Mouse (Mus musculus) lung, embryonic 14.5 days (tissue): ENCODE data around the gene Gm4565. TPM values are rescaled to one million over a fixed set of nuclear protein-coding genes. Genes with fewer than 3 reads are reported as not detected.
"Not testable (repeated sequence)": the region's sequence is repeated elsewhere in the genome, so short reads cannot be mapped to it uniquely, and the experiment has no call there.

Experiments
- ATAC-seq: fragments of 200-750 bp; cut with Nextera tagmentation; 2 replicates; pipeline ENCODE4 v1.8.0; 2017; ENCODE audit warnings: mild to moderate bottlenecking, moderate TSS enrichment, moderate library complexity; ENCODE audit not compliant: insufficient read depth
- DNase-seq: peaks from one replicate; pipeline ENCODE4 v3.0.0-alpha.2; 2015
- H3K27ac ChIP-seq: fragments of 300-500 bp; sonication (generic); 2 replicates; pipeline ENCODE4 v1.5.1; 2014; ENCODE audit warnings: low read depth, mild to moderate bottlenecking, moderate library complexity
- H3K27me3 ChIP-seq: fragments of 300-500 bp; sonication (generic); 2 replicates; pipeline ENCODE4 v1.6.1; 2014; ENCODE audit warnings: low read length, control low read depth; ENCODE audit not compliant: insufficient read depth
- H3K36me3 ChIP-seq: fragments of 300-500 bp; sonication (generic); 2 replicates; pipeline ENCODE4 v1.6.1; 2014; ENCODE audit warnings: control low read depth; ENCODE audit not compliant: insufficient read depth
- H3K4me1 ChIP-seq: fragments of 300-500 bp; sonication (generic); 2 replicates; pipeline ENCODE4 v1.6.1; 2014; ENCODE audit warnings: antibody characterized with exemption, control low read depth; ENCODE audit not compliant: insufficient read depth
- H3K4me2 ChIP-seq: fragments of 300-500 bp; sonication (generic); 2 replicates; pipeline ENCODE4 v1.6.1; 2014; ENCODE audit warnings: mild to moderate bottlenecking
- H3K4me3 ChIP-seq: fragments of 300-500 bp; sonication (generic); 2 replicates; pipeline ENCODE4 v1.5.1; 2014; ENCODE audit warnings: low read depth, low read length
- H3K9ac ChIP-seq: fragments of 300-500 bp; sonication (generic); 2 replicates; pipeline ENCODE4 v1.6.1; 2014
- H3K9me3 ChIP-seq: fragments of 300-500 bp; sonication (generic); 2 replicates; pipeline ENCODE4 v1.6.1; 2016; ENCODE audit warnings: low read depth, low read length, control low read depth
- WGBS: fragments of 180-500 bp; shearing (Covaris S2); extraction: QIAGEN DNeasy Blood & Tissue Kit; methylation state at CpG from one replicate; pipeline ENCODE4 v1.1.7; 2014; 5-methylcytosine and 5-hydroxymethylcytosine counted together
- polyA plus RNA-seq: library from polyadenylated mRNA; unstranded; fragments of >200 nt; fragmentation: Nextera tagmentation; extraction: Ambion mirVana; gene quantifications from 2 replicates; pipeline ENCODE4 v1.2.1, GENCODE M21; 2014

The Gm4565 gene
- not detected in 2 replicates for polyA plus RNA-seq

GRCm38 (mm10) chr7:22588027-22588426, at the start of gene Gm4565:
TSS of gene Gm4565 (minus strand) at chr7:22588127.
- 86% methylated on average over 2 of the region's 4 CpGs for WGBS

GRCm38 (mm10) chr7:22565243-22565642, 22.7 kb downstream of the Gm4565 start, which contains the start of gene Gm4201:
TSS of gene Gm4201 (minus strand) at chr7:22565343.
- H3K27ac ChIP-seq, H3K4me2 ChIP-seq, H3K9me3 ChIP-seq, H3K27me3 ChIP-seq, H3K4me1 ChIP-seq, H3K36me3 ChIP-seq, H3K4me3 ChIP-seq, ATAC-seq, DNase-seq, H3K9ac ChIP-seq: not testable (repeated sequence)
- WGBS, result no CpG with 5 or more reads among the region's 3 CpGs

More at GRCm38 (mm10) chr7:22588027-22588426, at the start of gene Gm4565:
- not testable (repeated sequence) for H3K4me2 ChIP-seq, H3K27ac ChIP-seq, H3K9ac ChIP-seq, H3K4me1 ChIP-seq, H3K36me3 ChIP-seq, DNase-seq, H3K9me3 ChIP-seq, ATAC-seq, H3K27me3 ChIP-seq, H3K4me3 ChIP-seq

- not testable (repeated sequence) for H3K4me2 ChIP-seq, H3K27ac ChIP-seq, H3K9ac ChIP-seq, ATAC-seq, H3K9me3 ChIP-seq, H3K36me3 ChIP-seq, H3K4me3 ChIP-seq, H3K4me1 ChIP-seq, H3K27me3 ChIP-seq, DNase-seq
- no CpG with 5 or more reads among the region's 1 CpGs for WGBS
These were observed 53.1 kb downstream of the Gm4565 start, which contains the start of gene Gm8677 for GRCm38 (mm10) chr7:22534787-22535186. TSS of gene Gm8677 (minus strand) at chr7:22534887.

Other genes with a start within 250 kb of the Gm4565 start
- not detected in 2 replicates for gene Gm8660, start 217.1 kb downstream of the Gm4565 start, polyA plus RNA-seq
- not detected in 2 replicates for gene Vmn1r148, start 174.5 kb downstream of the Gm4565 start, polyA plus RNA-seq
- not detected in 2 replicates for gene Vmn1r149, start 149.9 kb downstream of the Gm4565 start, polyA plus RNA-seq
- gene Gm10665, start 124.1 kb downstream of the Gm4565 start, polyA plus RNA-seq, result not detected in 2 replicates
- gene Vmn1r151, start 88.4 kb downstream of the Gm4565 start, polyA plus RNA-seq, result not detected in 2 replicates
- not detected in 2 replicates for gene Vmn1r152, start 65.2 kb downstream of the Gm4565 start, polyA plus RNA-seq
- gene Gm8677, start 53.2 kb downstream of the Gm4565 start, polyA plus RNA-seq, result not detected in 2 replicates
- not detected in 2 replicates for gene Gm4201, start 22.8 kb downstream of the Gm4565 start, polyA plus RNA-seq
- not detected in 2 replicates for gene Vmn1r155, start 69.9 kb upstream of the Gm4565 start, polyA plus RNA-seq
- gene Gm8693, start 104.2 kb upstream of the Gm4565 start, polyA plus RNA-seq, result not detected in 2 replicates
- not detected in 2 replicates for gene Gm4567, start 131.6 kb upstream of the Gm4565 start, polyA plus RNA-seq
- gene Vmn1r157, start 173.6 kb upstream of the Gm4565 start, polyA plus RNA-seq, result not detected in 2 replicates
- not detected in 2 replicates for gene Vmn1r158, start 202.7 kb upstream of the Gm4565 start, polyA plus RNA-seq